Mouse (Mus musculus): ENCODE results near the gene Sprr2k. TPM values are rescaled to one million over a fixed set of nuclear protein-coding genes. Genes with fewer than 3 reads are reported as not detected.

Sprr2k gene
- polyA plus RNA-seq (2014; fragmentation: Illumina TruSeq; extraction: RNeasy Lipid Tissue Mini Kit (QIAGEN cat#74804); ENCODE audit: low read depth, low replicate concordance): not detected

DNA sequence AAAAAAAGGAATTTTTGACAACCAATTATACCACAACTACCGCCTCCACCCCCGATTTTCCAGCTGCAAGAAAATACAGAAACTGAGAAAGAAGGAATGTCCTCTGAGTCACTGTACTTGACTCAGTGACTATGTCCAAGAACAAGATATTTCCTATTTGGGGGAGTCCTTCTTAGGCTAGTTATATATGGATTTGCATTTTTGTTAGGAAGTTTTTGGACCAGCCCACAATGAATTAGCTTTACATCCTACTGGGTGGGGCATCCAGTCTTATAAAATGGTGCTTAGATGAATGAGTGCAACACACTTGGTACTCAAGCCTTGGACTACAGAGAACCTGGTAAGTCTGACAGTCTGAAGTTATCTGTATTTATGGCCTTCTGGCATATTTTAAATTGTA, at the start of gene Sprr2k:
TSS of gene Sprr2k (plus strand) at position 301 of the 400 bp plus-strand sequence.

DNA sequence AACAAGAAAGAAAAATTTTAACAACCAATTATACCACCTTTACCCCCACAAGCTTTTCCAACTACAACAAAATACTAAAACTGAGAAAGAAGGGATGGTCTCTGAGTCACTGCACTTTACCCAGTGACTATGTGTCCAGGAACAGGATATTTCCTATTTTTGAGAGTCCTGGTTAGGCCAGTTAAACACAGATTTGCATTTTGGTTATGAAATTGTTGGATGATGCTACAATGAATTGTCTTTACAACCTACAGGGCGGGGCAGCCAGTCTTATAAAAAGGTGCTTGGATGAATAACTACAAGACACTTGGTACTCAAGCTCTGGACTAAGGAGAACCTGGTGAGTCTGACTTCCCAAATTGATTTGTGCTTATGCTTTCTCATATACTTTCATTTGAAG, 47.0 kb upstream of the Sprr2k start, which contains the start of gene Sprr2h:
TSS of gene Sprr2h (plus strand) at position 301 of the 400 bp plus-strand sequence.

DNA sequence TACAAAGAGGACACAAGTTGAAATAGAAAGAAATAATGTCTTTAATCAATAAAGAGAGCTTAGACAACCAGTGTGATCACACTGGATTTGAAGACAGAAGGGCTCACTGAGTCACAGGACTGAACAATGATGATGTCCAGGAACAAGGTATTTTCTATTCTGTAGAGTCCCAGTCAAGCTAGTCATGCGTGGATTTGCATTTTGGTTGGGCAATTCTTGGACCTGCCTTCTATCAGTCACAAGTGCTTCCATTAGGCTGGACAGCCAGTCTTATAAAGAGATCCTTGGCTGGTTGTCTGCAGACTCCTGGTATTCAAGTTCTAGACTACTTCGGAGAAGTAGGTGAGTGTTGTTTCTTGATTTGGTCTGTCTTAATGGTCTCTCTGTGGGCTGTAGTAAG, 24.7 kb upstream of the Sprr2k start, which contains the start of gene Sprr2i:
TSS of gene Sprr2i (plus strand) at position 301 of the 400 bp plus-strand sequence.

DNA sequence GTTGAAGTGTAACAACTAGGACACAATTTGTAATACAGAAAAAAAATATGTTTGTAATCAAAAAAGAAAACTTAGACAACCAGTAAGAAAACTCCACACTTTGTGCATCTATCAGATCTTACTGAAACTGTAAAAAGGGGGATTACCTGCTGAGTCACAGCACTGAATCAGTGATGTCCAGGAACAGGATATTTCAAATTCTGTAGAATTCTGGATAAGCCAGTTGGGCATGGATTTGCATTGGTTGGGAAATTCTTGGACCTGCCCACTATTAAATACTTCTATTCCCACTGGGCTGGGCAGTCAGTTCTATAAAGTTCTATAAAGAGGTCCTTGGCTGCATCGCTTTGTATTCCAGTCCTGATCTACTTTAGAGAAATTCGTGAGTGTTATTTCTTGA, 14.6 kb upstream of the Sprr2k start, which contains the start of gene Sprr2j-ps:
TSS of gene Sprr2j-ps (plus strand) at position 301 of the 400 bp plus-strand sequence.

DNA sequence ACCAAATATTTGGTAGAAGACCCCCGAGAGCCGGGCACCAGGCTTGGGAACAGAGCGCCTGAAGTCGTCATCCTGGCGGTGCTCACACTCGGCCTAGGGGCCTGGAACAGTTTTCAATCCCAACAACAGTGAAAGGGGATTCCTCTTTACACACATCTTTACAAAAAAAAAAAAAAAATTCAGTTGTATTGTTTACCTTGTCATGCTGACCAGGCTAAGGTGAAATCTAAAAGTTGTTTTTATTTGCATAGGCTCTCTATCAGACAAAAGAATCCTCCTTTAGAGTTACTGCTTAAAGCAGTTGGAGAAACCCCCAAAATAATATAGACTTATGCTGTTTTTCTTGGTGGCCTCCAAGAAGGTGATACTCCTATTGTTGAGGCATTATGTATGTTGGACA, 3.1 kb upstream of the Sprr2k start, which contains the start of gene Gm9774:
TSS of gene Gm9774 (minus strand) at position 101 of the 400 bp plus-strand sequence.

DNA sequence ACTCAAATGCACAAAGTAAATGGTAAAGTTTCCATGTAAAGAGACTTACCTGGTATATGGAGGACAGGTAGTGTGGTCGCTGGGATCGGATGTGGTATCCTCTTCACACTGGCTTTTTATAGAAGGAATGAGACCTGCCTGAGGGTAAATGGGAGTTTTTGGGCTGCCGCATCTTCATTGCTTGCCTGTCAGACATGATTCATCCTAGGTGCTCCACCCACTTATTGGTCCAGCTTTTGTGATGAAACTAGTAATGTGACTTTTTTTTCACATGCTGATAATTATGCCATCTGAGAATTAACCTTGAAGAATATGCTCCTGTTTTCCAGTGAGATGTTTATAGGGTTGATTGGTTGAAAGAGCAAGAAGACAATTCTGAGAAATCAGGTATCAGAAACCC, 6.3 kb downstream of the Sprr2k start, which contains the start of gene Sprr1b:
TSS of gene Sprr1b (minus strand) at position 101 of the 400 bp plus-strand sequence.

DNA sequence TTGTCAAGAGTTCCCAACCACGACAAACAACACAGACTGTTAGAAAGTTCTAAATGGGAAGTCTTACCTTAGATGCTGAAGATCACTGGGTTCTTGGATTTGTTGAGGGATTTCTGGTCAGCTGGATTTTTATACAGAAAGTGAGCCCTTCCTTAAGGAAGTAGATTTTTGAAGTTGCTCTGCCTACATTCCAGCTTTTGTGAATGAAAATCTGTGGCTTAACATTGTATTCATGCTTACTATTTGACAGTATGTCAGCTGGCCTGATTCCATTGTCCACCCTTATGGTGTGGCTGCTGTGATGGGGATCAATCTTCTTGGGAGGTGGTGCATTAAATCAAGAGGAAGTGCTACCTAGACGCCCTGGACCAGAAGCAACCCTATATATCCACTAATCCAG, 26.2 kb downstream of the Sprr2k start, which contains the start of gene Sprr3:
TSS of gene Sprr3 (minus strand) at position 101 of the 400 bp plus-strand sequence.

Other genes starting within 250 kb of the Sprr2k start
- 1,777 TPM for gene Sprr2a1, start 216.8 kb upstream of the Sprr2k start, polyA plus RNA-seq (2014; fragmentation: Illumina TruSeq; extraction: RNeasy Lipid Tissue Mini Kit (QIAGEN cat#74804); ENCODE audit: low read depth, low replicate concordance)
- 3,571 TPM for gene Sprr2a2, start 216.7 kb upstream of the Sprr2k start, polyA plus RNA-seq (2014; fragmentation: Illumina TruSeq; extraction: RNeasy Lipid Tissue Mini Kit (QIAGEN cat#74804); ENCODE audit: low read depth, low replicate concordance)
- 333 TPM for gene Sprr2a3, start 147.2 kb upstream of the Sprr2k start, polyA plus RNA-seq (2014; fragmentation: Illumina TruSeq; extraction: RNeasy Lipid Tissue Mini Kit (QIAGEN cat#74804); ENCODE audit: low read depth, low replicate concordance)
- gene Sprr2b, start 116.0 kb upstream of the Sprr2k start, polyA plus RNA-seq (2014; fragmentation: Illumina TruSeq; extraction: RNeasy Lipid Tissue Mini Kit (QIAGEN cat#74804); ENCODE audit: low read depth, low replicate concordance): not detected
- not detected for gene Sprr2d, start 93.4 kb upstream of the Sprr2k start, polyA plus RNA-seq (2014; fragmentation: Illumina TruSeq; extraction: RNeasy Lipid Tissue Mini Kit (QIAGEN cat#74804); ENCODE audit: low read depth, low replicate concordance)
- not detected for gene Sprr2e, start 80.4 kb upstream of the Sprr2k start, polyA plus RNA-seq (2014; fragmentation: Illumina TruSeq; extraction: RNeasy Lipid Tissue Mini Kit (QIAGEN cat#74804); ENCODE audit: low read depth, low replicate concordance)
- not detected for gene Sprr2f, start 67.4 kb upstream of the Sprr2k start, polyA plus RNA-seq (2014; fragmentation: Illumina TruSeq; extraction: RNeasy Lipid Tissue Mini Kit (QIAGEN cat#74804); ENCODE audit: low read depth, low replicate concordance)
- gene Sprr2h, start 46.9 kb upstream of the Sprr2k start, polyA plus RNA-seq (2014; fragmentation: Illumina TruSeq; extraction: RNeasy Lipid Tissue Mini Kit (QIAGEN cat#74804); ENCODE audit: low read depth, low replicate concordance): not detected
- not detected for gene Sprr2i, start 24.6 kb upstream of the Sprr2k start, polyA plus RNA-seq (2014; fragmentation: Illumina TruSeq; extraction: RNeasy Lipid Tissue Mini Kit (QIAGEN cat#74804); ENCODE audit: low read depth, low replicate concordance)
- gene Sprr2j-ps, start 14.5 kb upstream of the Sprr2k start, polyA plus RNA-seq (2014; fragmentation: Illumina TruSeq; extraction: RNeasy Lipid Tissue Mini Kit (QIAGEN cat#74804); ENCODE audit: low read depth, low replicate concordance): not detected
- 5.2 TPM for gene Gm9774, start 3.2 kb upstream of the Sprr2k start, polyA plus RNA-seq (2014; fragmentation: Illumina TruSeq; extraction: RNeasy Lipid Tissue Mini Kit (QIAGEN cat#74804); ENCODE audit: low read depth, low replicate concordance)
- not detected for gene Sprr1b, start 6.2 kb downstream of the Sprr2k start, polyA plus RNA-seq (2014; fragmentation: Illumina TruSeq; extraction: RNeasy Lipid Tissue Mini Kit (QIAGEN cat#74804); ENCODE audit: low read depth, low replicate concordance)
- gene Sprr3, start 26.1 kb downstream of the Sprr2k start, polyA plus RNA-seq (2014; fragmentation: Illumina TruSeq; extraction: RNeasy Lipid Tissue Mini Kit (QIAGEN cat#74804); ENCODE audit: low read depth, low replicate concordance): not detected
- 5.8 TPM for gene Sprr1a, start 53.3 kb downstream of the Sprr2k start, polyA plus RNA-seq (2014; fragmentation: Illumina TruSeq; extraction: RNeasy Lipid Tissue Mini Kit (QIAGEN cat#74804); ENCODE audit: low read depth, low replicate concordance)
- not detected for gene Sprr4, start 67.9 kb downstream of the Sprr2k start, polyA plus RNA-seq (2014; fragmentation: Illumina TruSeq; extraction: RNeasy Lipid Tissue Mini Kit (QIAGEN cat#74804); ENCODE audit: low read depth, low replicate concordance)
- gene 2310046K23Rik, start 101.9 kb downstream of the Sprr2k start, polyA plus RNA-seq (2014; fragmentation: Illumina TruSeq; extraction: RNeasy Lipid Tissue Mini Kit (QIAGEN cat#74804); ENCODE audit: low read depth, low replicate concordance): not detected
- gene Ivl, start 141.2 kb downstream of the Sprr2k start, polyA plus RNA-seq (2014; fragmentation: Illumina TruSeq; extraction: RNeasy Lipid Tissue Mini Kit (QIAGEN cat#74804); ENCODE audit: low read depth, low replicate concordance): not detected
- gene Smcp, start 156.4 kb downstream of the Sprr2k start, polyA plus RNA-seq (2014; fragmentation: Illumina TruSeq; extraction: RNeasy Lipid Tissue Mini Kit (QIAGEN cat#74804); ENCODE audit: low read depth, low replicate concordance): not detected
- gene 2210017I01Rik, start 174.9 kb downstream of the Sprr2k start, polyA plus RNA-seq (2014; fragmentation: Illumina TruSeq; extraction: RNeasy Lipid Tissue Mini Kit (QIAGEN cat#74804); ENCODE audit: low read depth, low replicate concordance): not detected
- not detected for gene Lce6a, start 189.1 kb downstream of the Sprr2k start, polyA plus RNA-seq (2014; fragmentation: Illumina TruSeq; extraction: RNeasy Lipid Tissue Mini Kit (QIAGEN cat#74804); ENCODE audit: low read depth, low replicate concordance)
- gene Lce1a1, start 215.7 kb downstream of the Sprr2k start, polyA plus RNA-seq (2014; fragmentation: Illumina TruSeq; extraction: RNeasy Lipid Tissue Mini Kit (QIAGEN cat#74804); ENCODE audit: low read depth, low replicate concordance): not detected
- not detected for gene Lce1b, start 224.3 kb downstream of the Sprr2k start, polyA plus RNA-seq (2014; fragmentation: Illumina TruSeq; extraction: RNeasy Lipid Tissue Mini Kit (QIAGEN cat#74804); ENCODE audit: low read depth, low replicate concordance)
- gene Lce1a2, start 237.7 kb downstream of the Sprr2k start, polyA plus RNA-seq (2014; fragmentation: Illumina TruSeq; extraction: RNeasy Lipid Tissue Mini Kit (QIAGEN cat#74804); ENCODE audit: low read depth, low replicate concordance): not detected
- not detected for gene Lce1c, start 246.7 kb downstream of the Sprr2k start, polyA plus RNA-seq (2014; fragmentation: Illumina TruSeq; extraction: RNeasy Lipid Tissue Mini Kit (QIAGEN cat#74804); ENCODE audit: low read depth, low replicate concordance)

Measured in sigmoid colon, adult 10 weeks (tissue).